Mouse (Mus musculus): ENCODE measurements around the gene Chdh. TPM values are rescaled to one million over a fixed set of nuclear protein-coding genes. Genes with fewer than 3 reads are reported as not detected.

Chdh gene
- polyA plus RNA-seq, 1 experiment from 2014 or later: 0.96 TPM

DNA sequence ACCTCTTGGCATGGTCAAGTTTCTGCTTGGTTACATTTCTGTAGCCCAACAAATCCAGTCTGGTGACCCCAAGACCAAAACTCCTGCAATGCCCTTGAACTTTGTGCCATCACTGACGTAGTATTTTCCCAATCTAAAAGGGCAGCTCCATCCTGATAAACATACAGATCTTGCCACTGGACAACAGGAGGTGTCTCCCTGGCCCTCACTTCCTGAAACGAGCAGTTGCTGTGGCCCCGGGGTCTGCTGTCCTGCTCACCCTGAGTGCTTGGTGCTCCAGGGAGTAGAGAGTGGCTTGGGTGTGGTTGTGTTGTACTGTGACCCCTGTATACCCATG, 9.4 kb upstream of the Chdh start:
- H3K36me3 ChIP-seq (ENCODE audit: control insufficient read depth, insufficient read depth, low read length): peaks cover 19% of the 10 kb centered on the region
- ATAC-seq (ENCODE audit: low read depth): no peak
- no peaks in the 10 kb centered on the region for H3K27me3 ChIP-seq (ENCODE audit: control insufficient read depth, insufficient read depth, low read length)
- WGBS: 86% methylated on average over 3 of the region's 3 CpGs
- no peaks in the 10 kb centered on the region for H3K4me1 ChIP-seq (ENCODE audit: control insufficient read depth, insufficient read depth, low read length)
- no peak overlapping the region for H3K27ac ChIP-seq (ENCODE audit: low read depth, low read length)
- H3K4me2 ChIP-seq (ENCODE audit: low read depth, low read length): no peak overlapping the region
- no peak overlapping the region for H3K9ac ChIP-seq (replicated peaks; ENCODE audit: low read depth, low read length)
- H3K4me3 ChIP-seq (ENCODE audit: low read depth, low read length): no peak overlapping the region
- no peaks in the 10 kb centered on the region for H3K9me3 ChIP-seq (ENCODE audit: control insufficient read depth, low read length)

GRCm38 (mm10) chr14:30009864-30010560, 1.2 kb downstream of the Chdh start:
- WGBS: 80% methylated on average over 10 of the region's 10 CpGs
- H3K4me2 ChIP-seq (ENCODE audit: low read depth, low read length): no peak overlapping the region
- no peaks in the 10 kb centered on the region for H3K36me3 ChIP-seq (ENCODE audit: control insufficient read depth, insufficient read depth, low read length)
- ATAC-seq (ENCODE audit: low read depth): no peak
- no peaks in the 10 kb centered on the region for H3K9me3 ChIP-seq (ENCODE audit: control insufficient read depth, low read length)
- H3K4me1 ChIP-seq (ENCODE audit: control insufficient read depth, insufficient read depth, low read length): peaks cover 5% of the 10 kb centered on the region
- no peaks in the 10 kb centered on the region for H3K27me3 ChIP-seq (ENCODE audit: control insufficient read depth, insufficient read depth, low read length)
- no peak overlapping the region for H3K9ac ChIP-seq (replicated peaks; ENCODE audit: low read depth, low read length)
- no peak overlapping the region for H3K4me3 ChIP-seq (ENCODE audit: low read depth, low read length)
- no peak overlapping the region for H3K27ac ChIP-seq (ENCODE audit: low read depth, low read length)

- WGBS: 78% methylated on average over 10 of the region's 10 CpGs
- H3K27me3 ChIP-seq (ENCODE audit: control insufficient read depth, insufficient read depth, low read length): no peaks in the 10 kb centered on the region
- no peak overlapping the region for H3K4me3 ChIP-seq (ENCODE audit: low read depth, low read length)
- peaks cover 5% of the 10 kb centered on the region for H3K4me1 ChIP-seq (ENCODE audit: control insufficient read depth, insufficient read depth, low read length)
- no peaks in the 10 kb centered on the region for H3K36me3 ChIP-seq (ENCODE audit: control insufficient read depth, insufficient read depth, low read length)
- no peak overlapping the region for H3K9ac ChIP-seq (replicated peaks; ENCODE audit: low read depth, low read length)
- no peak overlapping the region for H3K4me2 ChIP-seq (ENCODE audit: low read depth, low read length)
- H3K27ac ChIP-seq (ENCODE audit: low read depth, low read length): no peak overlapping the region
- no peak for ATAC-seq (ENCODE audit: low read depth)
- H3K9me3 ChIP-seq (ENCODE audit: control insufficient read depth, low read length): no peaks in the 10 kb centered on the region
These were observed 3.2 kb downstream of the Chdh start for GRCm38 (mm10) chr14:30011886-30012560.

- no peak overlapping the region for H3K4me3 ChIP-seq (ENCODE audit: low read depth, low read length)
- ATAC-seq (ENCODE audit: low read depth): no peak
These were observed 5.7 kb downstream of the Chdh start for GRCm38 (mm10) chr14:30014487-30014886.

GRCm38 (mm10) chr14:30015008-30015407, 6.2 kb downstream of the Chdh start:
- 71% methylated on average over 1 of the region's 1 CpGs for WGBS
- H3K27ac ChIP-seq (ENCODE audit: low read depth, low read length): no peak overlapping the region
- no peaks in the 10 kb centered on the region for H3K36me3 ChIP-seq (ENCODE audit: control insufficient read depth, insufficient read depth, low read length)
- H3K9me3 ChIP-seq (ENCODE audit: control insufficient read depth, low read length): no peaks in the 10 kb centered on the region
- no peaks in the 10 kb centered on the region for H3K4me1 ChIP-seq (ENCODE audit: control insufficient read depth, insufficient read depth, low read length)
- no peak for ATAC-seq (ENCODE audit: low read depth)
- no peak overlapping the region for H3K9ac ChIP-seq (replicated peaks; ENCODE audit: low read depth, low read length)
- H3K27me3 ChIP-seq (ENCODE audit: control insufficient read depth, insufficient read depth, low read length): no peaks in the 10 kb centered on the region
- H3K4me3 ChIP-seq (ENCODE audit: low read depth, low read length): no peak overlapping the region
- no peak overlapping the region for H3K4me2 ChIP-seq (ENCODE audit: low read depth, low read length)

More at GRCm38 (mm10) chr14:30014487-30014886, 5.7 kb downstream of the Chdh start:
- no peaks in the 10 kb centered on the region for H3K4me1 ChIP-seq (ENCODE audit: control insufficient read depth, insufficient read depth, low read length)
- H3K27me3 ChIP-seq (ENCODE audit: control insufficient read depth, insufficient read depth, low read length): no peaks in the 10 kb centered on the region
- H3K36me3 ChIP-seq (ENCODE audit: control insufficient read depth, insufficient read depth, low read length): no peaks in the 10 kb centered on the region
- H3K4me2 ChIP-seq (ENCODE audit: low read depth, low read length): no peak overlapping the region
- no peak overlapping the region for H3K9ac ChIP-seq (replicated peaks; ENCODE audit: low read depth, low read length)
- H3K9me3 ChIP-seq (ENCODE audit: control insufficient read depth, low read length): no peaks in the 10 kb centered on the region
- WGBS: 57% methylated on average over 10 of the region's 10 CpGs
- H3K27ac ChIP-seq (ENCODE audit: low read depth, low read length): no peak overlapping the region

GRCm38 (mm10) chr14:30016666-30017065, 7.8 kb downstream of the Chdh start:
- WGBS: 88% methylated on average over 5 of the region's 5 CpGs
- Histone ChIP-seq H3K9me3 (ENCODE audit: control insufficient read depth, low read length) (no peaks in the 10 kb centered on the region), H3K36me3 (ENCODE audit: control insufficient read depth, insufficient read depth, low read length) (no peaks in the 10 kb centered on the region), H3K4me3 (ENCODE audit: low read depth, low read length) (no peak overlapping the region), H3K4me2 (ENCODE audit: low read depth, low read length) (no peak overlapping the region), H3K4me1 (ENCODE audit: control insufficient read depth, insufficient read depth, low read length) (no peaks in the 10 kb centered on the region), H3K27me3 (ENCODE audit: control insufficient read depth, insufficient read depth, low read length) (no peaks in the 10 kb centered on the region), H3K27ac (ENCODE audit: low read depth, low read length) (no peak overlapping the region), H3K9ac (replicated peaks; ENCODE audit: low read depth, low read length) (no peak overlapping the region)
- no peak for ATAC-seq (ENCODE audit: low read depth)

DNA sequence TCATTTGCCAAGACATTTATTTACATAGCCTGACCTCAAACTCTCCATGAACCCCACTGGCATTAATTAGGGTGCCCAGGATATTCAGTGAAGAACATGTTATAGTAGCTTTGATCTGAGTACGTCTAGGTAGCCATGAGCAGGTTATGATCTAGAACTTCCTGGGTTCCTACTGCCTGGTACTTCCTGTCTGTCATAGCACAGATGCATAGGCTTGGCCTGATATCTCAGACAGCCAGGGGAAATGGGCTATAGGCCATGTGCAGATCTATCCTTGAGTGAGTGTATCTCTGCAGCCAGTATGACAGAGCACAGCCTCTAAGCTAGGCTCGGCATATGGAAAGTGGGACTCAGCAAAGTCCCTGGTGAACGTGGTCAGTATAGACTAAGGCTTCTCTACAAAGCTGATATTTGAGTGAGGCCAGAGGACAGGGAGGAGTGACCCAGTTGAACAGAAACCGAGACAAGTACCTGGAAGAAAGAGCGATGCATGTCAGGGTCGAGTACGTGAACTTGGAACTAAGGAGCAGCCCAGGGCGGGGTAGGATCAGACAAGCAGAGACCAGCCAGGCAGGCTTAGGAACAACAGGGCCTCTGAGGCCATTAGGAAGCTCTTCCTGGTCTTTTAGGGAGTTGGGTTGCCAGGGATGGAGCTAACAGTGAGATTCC, 9.1 kb downstream of the Chdh start:
- H3K4me1 ChIP-seq (ENCODE audit: control insufficient read depth, insufficient read depth, low read length): no peaks in the 10 kb centered on the region
- no peak overlapping the region for H3K4me3 ChIP-seq (ENCODE audit: low read depth, low read length)
- no peak for ATAC-seq (ENCODE audit: low read depth)
- WGBS: 93% methylated on average over 8 of the region's 8 CpGs
- no peak overlapping the region for H3K9ac ChIP-seq (replicated peaks; ENCODE audit: low read depth, low read length)
- H3K9me3 ChIP-seq (ENCODE audit: control insufficient read depth, low read length): no peaks in the 10 kb centered on the region
- no peak overlapping the region for H3K27ac ChIP-seq (ENCODE audit: low read depth, low read length)
- no peak overlapping the region for H3K4me2 ChIP-seq (ENCODE audit: low read depth, low read length)
- no peaks in the 10 kb centered on the region for H3K27me3 ChIP-seq (ENCODE audit: control insufficient read depth, insufficient read depth, low read length)
- H3K36me3 ChIP-seq (ENCODE audit: control insufficient read depth, insufficient read depth, low read length): no peaks in the 10 kb centered on the region

GRCm38 (mm10) chr14:30018463-30018801, 9.6 kb downstream of the Chdh start:
- 100% methylated on average over 4 of the region's 4 CpGs for WGBS
- Histone ChIP-seq H3K27ac (ENCODE audit: low read depth, low read length) (no peak overlapping the region), H3K9ac (replicated peaks; ENCODE audit: low read depth, low read length) (no peak overlapping the region), H3K4me2 (ENCODE audit: low read depth, low read length) (no peak overlapping the region), H3K36me3 (ENCODE audit: control insufficient read depth, insufficient read depth, low read length) (no peaks in the 10 kb centered on the region), H3K4me1 (ENCODE audit: control insufficient read depth, insufficient read depth, low read length) (no peaks in the 10 kb centered on the region), H3K27me3 (ENCODE audit: control insufficient read depth, insufficient read depth, low read length) (no peaks in the 10 kb centered on the region), H3K4me3 (ENCODE audit: low read depth, low read length) (no peak overlapping the region), H3K9me3 (ENCODE audit: control insufficient read depth, low read length) (no peaks in the 10 kb centered on the region)
- ATAC-seq (ENCODE audit: low read depth): no peak

- H3K4me1 ChIP-seq (ENCODE audit: control insufficient read depth, insufficient read depth, low read length): no peaks in the 10 kb centered on the region
- H3K27ac ChIP-seq (ENCODE audit: low read depth, low read length): no peak overlapping the region
- H3K36me3 ChIP-seq (ENCODE audit: control insufficient read depth, insufficient read depth, low read length): no peaks in the 10 kb centered on the region
- no peaks in the 10 kb centered on the region for H3K9me3 ChIP-seq (ENCODE audit: control insufficient read depth, low read length)
- no peaks in the 10 kb centered on the region for H3K27me3 ChIP-seq (ENCODE audit: control insufficient read depth, insufficient read depth, low read length)
- H3K4me2 ChIP-seq (ENCODE audit: low read depth, low read length): no peak overlapping the region
- H3K4me3 ChIP-seq (ENCODE audit: low read depth, low read length): no peak overlapping the region
- no peak for ATAC-seq (ENCODE audit: low read depth)
- no peak overlapping the region for H3K9ac ChIP-seq (replicated peaks; ENCODE audit: low read depth, low read length)
- 97% methylated on average over 6 of the region's 6 CpGs for WGBS
These were observed 10.0 kb downstream of the Chdh start for GRCm38 (mm10) chr14:30018846-30019245.

Data from neural tube, embryonic 14.5 days (tissue).